Mouse (Mus musculus) thymus, postnatal 36 days (tissue): Measurements from ENCODE around the gene Fkbp11.
"Not testable (repeated sequence)": the region's sequence is repeated elsewhere in the genome, so short reads cannot be mapped to it uniquely, and the experiment has no call there.

Experiments
- DNase-seq, 2 experiments: peaks; one replicate each; pipeline ENCODE4 v3.0.0; 2022; ENCODE audit warnings: mixed read lengths in 2 of 2

The Fkbp11 gene

GRCm38 (mm10) chr15:98727443-98728321, at the start of gene Fkbp11:
Gene Fkbp11 (minus strand): TSS chr15:98728198.
- peak in 1 of 2 experiments; percentile 29 for DNase-seq

DNA sequence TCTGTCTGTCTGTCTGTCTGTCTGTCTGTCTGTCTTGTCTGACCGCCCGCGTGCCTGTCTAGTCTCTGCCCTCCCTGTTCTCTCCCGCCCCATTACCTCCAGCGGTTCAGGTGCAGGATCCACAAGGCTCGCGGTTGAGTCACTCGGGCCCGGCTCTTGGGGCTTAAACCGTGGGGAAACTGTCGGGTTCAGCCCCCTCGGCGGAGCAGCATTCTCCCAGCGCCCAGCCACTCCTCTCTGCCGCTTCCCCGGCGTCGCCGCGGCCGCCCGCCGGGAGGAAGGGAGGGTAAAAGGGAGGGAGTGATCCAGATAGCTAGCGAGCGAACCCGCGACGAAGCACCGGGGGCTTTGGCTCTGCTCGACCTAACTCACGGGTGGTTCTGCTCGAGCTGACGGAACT, 49.8 kb upstream of the Fkbp11 start, which contains the start of gene Wnt10b:
TSS of gene Wnt10b (minus strand) at position 389 of the 400 bp plus-strand sequence.
- peak in 1 of 2 experiments; percentile 34 for DNase-seq

DNA sequence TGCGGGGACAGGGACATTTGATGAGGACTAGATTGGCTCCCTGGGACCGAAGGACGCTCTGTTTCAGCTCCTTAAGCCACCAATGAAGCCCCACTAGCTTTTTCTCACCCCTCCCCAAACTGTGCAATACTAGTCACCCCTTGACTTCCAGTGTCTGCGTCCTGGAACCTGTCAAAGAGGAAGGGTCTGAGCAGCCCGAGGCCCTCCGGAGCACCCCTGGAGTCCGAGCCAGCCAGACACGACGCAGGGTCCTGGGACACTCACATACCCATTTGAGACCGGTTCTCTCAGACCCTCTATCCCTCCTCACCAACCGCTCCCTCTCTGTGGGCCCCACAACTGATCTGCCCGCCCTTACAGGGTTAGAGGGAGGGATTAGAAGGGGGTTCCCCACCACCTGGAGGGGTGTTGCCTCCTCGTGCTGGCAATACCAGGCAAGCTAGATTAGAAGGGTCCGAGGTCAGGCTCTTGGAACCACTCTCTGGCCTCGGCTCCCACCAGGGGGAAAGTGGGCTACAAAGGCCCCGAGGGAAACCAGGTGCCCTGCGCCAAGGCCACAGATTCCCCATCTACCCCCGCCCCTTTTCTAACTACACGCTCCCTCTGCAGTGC, 49.1 kb upstream of the Fkbp11 start:
- DNase-seq, result no peak

GRCm38 (mm10) chr15:98776280-98777004, 48.4 kb upstream of the Fkbp11 start:
- DNase-seq, result peak; percentile 33 to 49

- DNase-seq, result no peak
Observed at GRCm38 (mm10) chr15:98775533-98775932, 47.5 kb upstream of the Fkbp11 start.

DNA sequence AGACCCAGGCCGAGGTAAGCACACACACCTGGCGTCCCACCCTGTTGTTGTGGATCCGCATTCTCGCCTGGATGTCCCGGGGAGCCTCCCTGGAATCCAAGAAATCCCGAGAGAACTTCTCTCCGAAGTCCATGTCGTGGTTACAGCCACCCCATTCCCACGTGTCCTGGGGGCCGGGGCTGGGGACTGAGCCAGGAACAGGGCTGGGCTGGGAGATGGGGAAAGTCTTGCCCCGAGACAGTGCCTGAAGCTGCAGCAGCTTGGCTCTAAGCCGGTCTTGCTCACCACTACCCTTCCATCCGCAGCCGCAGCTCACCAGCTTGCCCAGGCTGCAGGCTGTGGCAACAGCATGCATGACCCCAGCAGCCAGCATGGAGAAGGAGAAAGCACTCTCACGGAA, 46.1 kb upstream of the Fkbp11 start:
- DNase-seq, result no peak

GRCm38 (mm10) chr15:98772511-98773211, 44.7 kb upstream of the Fkbp11 start:
- peak; percentile 67 to 73 for DNase-seq

DNA sequence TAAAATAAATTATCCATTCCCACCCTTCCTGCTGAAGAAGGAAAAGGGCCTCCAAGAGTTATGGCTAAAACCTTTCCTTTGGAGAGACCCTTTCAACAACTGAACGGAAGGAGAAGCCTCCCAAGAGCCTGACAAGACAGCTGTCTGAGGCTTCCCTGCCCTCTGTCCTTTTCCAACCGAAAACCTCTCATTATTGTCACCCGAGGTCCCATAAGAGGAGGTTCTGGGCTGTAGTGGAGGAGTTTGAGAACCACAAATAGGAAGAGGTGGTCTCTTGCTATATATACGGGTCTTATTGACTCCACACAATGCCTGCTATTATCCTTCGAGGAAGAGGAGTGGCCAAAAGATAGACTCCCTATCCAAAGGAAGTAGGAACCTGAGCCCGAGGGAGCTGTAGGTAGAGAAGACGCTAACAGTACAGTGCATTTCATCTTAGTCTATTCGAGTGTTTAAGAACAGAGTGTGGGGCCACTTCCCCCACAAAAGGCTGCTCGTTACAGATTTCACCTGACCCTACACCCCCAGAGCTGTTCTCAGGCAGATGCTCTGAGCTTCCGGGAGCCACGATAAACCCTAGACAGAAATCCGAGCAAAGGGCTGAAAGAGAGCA, 43.9 kb upstream of the Fkbp11 start:
- DNase-seq, result no peak

- no peak for DNase-seq
Observed at GRCm38 (mm10) chr15:98768259-98768658, 40.3 kb upstream of the Fkbp11 start.

DNA sequence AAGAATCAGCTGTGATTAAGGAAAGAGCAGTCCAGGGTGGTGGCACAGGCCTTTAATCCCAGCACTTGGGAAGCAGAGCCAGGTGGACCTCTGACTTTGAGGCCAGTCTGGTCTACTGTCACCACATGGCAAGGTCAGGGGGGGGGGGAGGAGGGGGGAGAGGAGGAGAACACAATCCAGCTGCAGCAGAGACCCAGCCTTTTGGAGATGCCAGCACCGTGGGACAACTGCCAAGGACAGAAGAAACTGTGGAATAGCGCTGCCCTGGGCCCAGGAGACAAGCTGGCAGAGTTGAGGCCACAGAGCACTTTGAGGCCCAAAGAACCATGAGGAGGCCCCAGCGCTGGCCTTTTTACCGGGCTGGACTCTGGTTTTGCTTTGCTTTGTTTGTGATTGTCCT, 37.9 kb upstream of the Fkbp11 start:
- DNase-seq, result no peak

GRCm38 (mm10) chr15:98762670-98763529, 34.9 kb upstream of the Fkbp11 start, which contains the start of gene Arf3:
Gene Arf3 (minus strand): TSS chr15:98763214.
- peak; percentile 98 to 99 for DNase-seq

DNA sequence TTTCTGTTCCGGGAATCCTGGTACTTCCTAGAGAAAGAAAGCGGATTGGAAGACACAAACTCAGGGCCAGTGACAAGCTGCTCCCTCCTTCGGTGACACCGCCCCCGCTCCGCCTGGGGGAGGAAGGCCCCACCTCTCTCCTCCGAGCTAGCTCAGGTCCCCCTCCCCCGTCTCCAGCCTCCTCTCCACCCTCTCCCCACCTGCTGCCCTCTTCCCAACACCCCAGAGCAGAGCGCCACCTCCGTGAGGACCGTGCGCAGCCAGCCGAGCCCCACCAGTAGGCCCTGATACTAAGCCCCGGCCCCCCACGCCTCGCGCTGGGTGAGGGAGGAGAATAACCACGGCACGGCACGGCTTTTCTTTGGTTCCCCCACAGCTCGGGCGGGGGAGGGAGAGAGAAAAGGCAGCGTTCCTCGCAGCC, 34.2 kb upstream of the Fkbp11 start:
- peak; percentile 81 to 88 for DNase-seq

DNA sequence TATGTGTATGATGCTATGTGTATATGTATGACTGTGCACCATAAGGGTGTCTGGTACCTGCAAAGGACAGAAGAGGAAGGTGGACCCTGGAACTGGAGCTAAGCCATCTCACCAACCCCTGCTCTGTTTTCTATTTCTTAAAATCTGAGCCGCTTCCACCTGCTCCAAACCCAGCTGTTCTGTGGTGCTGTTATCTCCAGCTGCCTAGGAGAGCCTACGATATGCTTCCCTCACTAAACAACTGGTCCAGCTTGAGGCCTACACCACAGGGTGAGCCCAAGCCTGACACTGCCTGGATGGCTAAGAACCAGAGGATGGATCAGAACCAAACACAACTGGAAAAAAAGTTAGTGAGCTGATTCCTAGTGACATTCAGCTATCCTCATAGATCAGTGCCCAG, 26.1 kb upstream of the Fkbp11 start:
- DNase-seq, result no peak

DNA sequence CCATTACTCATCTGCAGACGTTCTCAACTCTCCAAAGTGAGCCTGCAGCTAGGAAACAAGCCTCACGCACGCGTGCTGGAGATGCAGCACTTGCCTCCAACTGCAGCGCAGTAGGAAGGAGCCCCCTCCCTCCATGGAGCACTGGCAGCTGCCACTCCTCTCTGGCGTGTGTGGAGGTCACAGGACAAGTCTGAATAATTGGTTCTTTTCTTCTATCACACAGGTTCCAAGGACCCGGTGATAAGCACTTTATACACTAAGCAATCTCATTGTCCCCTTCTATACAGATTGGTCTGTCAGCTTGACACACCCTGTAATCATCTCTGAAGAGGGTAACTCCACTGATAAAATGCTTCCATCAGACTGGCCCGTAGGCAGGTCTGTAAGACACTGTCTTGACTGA, 25.0 kb upstream of the Fkbp11 start:
- no peak for DNase-seq

DNA sequence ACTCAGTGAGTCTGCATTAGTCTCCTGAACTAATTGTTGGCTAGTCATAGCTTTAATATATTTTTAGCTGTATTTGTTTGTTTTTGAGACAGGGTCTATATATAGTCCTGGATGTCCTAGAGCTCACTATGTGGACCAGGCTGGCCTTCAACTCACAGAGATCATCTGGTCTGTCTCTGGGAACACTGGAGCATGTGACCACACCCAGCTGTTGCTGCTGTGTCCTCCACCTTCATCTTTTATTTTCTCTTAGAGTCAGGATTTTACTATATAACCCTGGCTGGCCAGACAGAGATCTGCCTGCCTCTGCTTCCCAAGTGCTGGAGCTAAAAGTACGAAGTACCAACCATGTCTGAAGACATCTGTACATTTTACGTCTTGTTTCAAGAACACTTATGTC, 21.1 kb upstream of the Fkbp11 start:
- DNase-seq, result no peak

- no peak for DNase-seq
Observed at GRCm38 (mm10) chr15:98747296-98747695, 19.3 kb upstream of the Fkbp11 start.

GRCm38 (mm10) chr15:98746344-98746965, 18.5 kb upstream of the Fkbp11 start:
- DNase-seq, result no peak

GRCm38 (mm10) chr15:98743863-98744262, 15.9 kb upstream of the Fkbp11 start:
- not testable (repeated sequence) for DNase-seq

- DNase-seq, result no peak
Observed at GRCm38 (mm10) chr15:98742766-98743428, 14.9 kb upstream of the Fkbp11 start.

GRCm38 (mm10) chr15:98740219-98740618, 12.2 kb upstream of the Fkbp11 start:
- no peak for DNase-seq
